Mouse (Mus musculus) telencephalon, adult 2 months (tissue): Measurements from ENCODE around the gene Prr29.
"Not testable (repeated sequence)": the region's sequence is repeated elsewhere in the genome, so short reads cannot be mapped to it uniquely, and the experiment has no call there.

Experiments used
- DNase-seq: peaks from one replicate; pipeline ENCODE4 v3.0.0-alpha.2; 2011; ENCODE audit warnings: low read depth, low spot score

Gene Prr29

GRCm38 (mm10) chr11:106355382-106356128 is 9.7 kb upstream of the Prr29 start:
- DNase-seq = no peak

GRCm38 (mm10) chr11:106359350-106359749 is 5.9 kb upstream of the Prr29 start:
- no peak for DNase-seq

GRCm38 (mm10) chr11:106364712-106365111 is 560 bp upstream of the Prr29 start:
- peak; percentile 4 for DNase-seq

- peak; percentile 31 for DNase-seq
Measured at GRCm38 (mm10) chr11:106366316-106366715, 1.0 kb downstream of the Prr29 start.

- no peak for DNase-seq
Measured at GRCm38 (mm10) chr11:106373998-106374397, 8.7 kb downstream of the Prr29 start.

- DNase-seq = no peak
Measured at GRCm38 (mm10) chr11:106374559-106374958, 9.3 kb downstream of the Prr29 start.

GRCm38 (mm10) chr11:106374979-106375378 is 9.7 kb downstream of the Prr29 start:
- no peak for DNase-seq

- DNase-seq = no peak
Measured at GRCm38 (mm10) chr11:106381011-106381410, 15.7 kb downstream of the Prr29 start.

- DNase-seq = no peak
Measured at GRCm38 (mm10) chr11:106381883-106382282, 16.6 kb downstream of the Prr29 start.

- DNase-seq = no peak
Measured at GRCm38 (mm10) chr11:106382424-106382823, 17.2 kb downstream of the Prr29 start.

GRCm38 (mm10) chr11:106383051-106383790 is 17.9 kb downstream of the Prr29 start:
- DNase-seq = no peak

GRCm38 (mm10) chr11:106386409-106386808 is 21.1 kb downstream of the Prr29 start:
- DNase-seq = no peak

GRCm38 (mm10) chr11:106387020-106387419 is 21.7 kb downstream of the Prr29 start:
- DNase-seq = no peak

- DNase-seq = no peak
Measured at GRCm38 (mm10) chr11:106387791-106388216, 22.5 kb downstream of the Prr29 start, which contains the start of gene Icam2. Gene Icam2 (minus strand): TSS chr11:106388075.

GRCm38 (mm10) chr11:106389611-106390010 is 24.3 kb downstream of the Prr29 start:
- no peak for DNase-seq

- no peak for DNase-seq
Measured at GRCm38 (mm10) chr11:106390757-106391156, 25.5 kb downstream of the Prr29 start.

- peak; percentile 47 for DNase-seq
Measured at GRCm38 (mm10) chr11:106391546-106392188, 26.4 kb downstream of the Prr29 start.

- no peak for DNase-seq
Measured at GRCm38 (mm10) chr11:106392597-106393330, 27.5 kb downstream of the Prr29 start.

GRCm38 (mm10) chr11:106393331-106393616 is 28.0 kb downstream of the Prr29 start:
- no peak for DNase-seq

GRCm38 (mm10) chr11:106394055-106394454 is 28.8 kb downstream of the Prr29 start:
- not testable (repeated sequence) for DNase-seq

- DNase-seq = no peak
Measured at GRCm38 (mm10) chr11:106397656-106398055, 32.4 kb downstream of the Prr29 start.

GRCm38 (mm10) chr11:106398481-106398880 is 33.2 kb downstream of the Prr29 start:
- DNase-seq = no peak
